In the genomic region with DNA sequence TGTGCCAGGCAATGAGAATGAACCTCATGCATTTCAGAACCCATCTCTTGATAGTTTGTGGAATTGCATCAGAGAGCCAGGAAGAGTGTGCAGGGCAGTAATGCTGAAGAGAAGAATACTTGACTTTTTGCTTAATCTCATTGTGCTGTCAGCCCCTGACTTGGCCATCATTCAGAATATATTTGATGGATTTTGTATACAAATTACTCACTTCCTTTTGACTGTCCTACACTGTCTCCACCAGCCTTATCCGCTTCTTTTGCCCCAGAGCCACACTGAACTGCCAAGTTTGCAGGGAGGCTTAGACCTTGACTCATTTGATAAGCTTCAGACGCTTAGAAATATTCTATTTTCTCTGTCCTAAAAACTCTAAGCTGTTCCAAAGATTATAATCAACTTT, we compare ENCODE assay signal across 28 mouse cellular contexts.
DNase-seq lines count a peak whose midpoint lies in the region; ATAC-seq and TF ChIP-seq lines count a peak whose summit lies in the region.
"Had no signal": no experiment of that assay in that cellular context is flagged by ENCODE, and none has a peak within 500 bp of the region (broad histone marks: within the 10 kb centered on the region; RNA-seq: fewer than 3 reads in every experiment).

No protein-coding gene starts in this region.

- POLR2A ChIA-PET in Patski (lab: Charles Lee), result no interaction called here

- in situ Hi-C loops in Patski (cut with MboI; ENCODE audit: low pct_unique_long_range_greater_than_20kb), result no loop called here

- peak; percentile 9 for DNase-seq in adrenal gland, postnatal 10 days
- DNase-seq in adrenal gland, postnatal 25 days, result no peak
- peak; percentile 6 for DNase-seq in liver, adult 2 months (ENCODE audit: extremely low read depth, low read depth, low spot score)
- no peak for DNase-seq in liver, embryonic 11.5 days (ENCODE audit: low spot score)
- no peak for DNase-seq in Patski (ENCODE audit: low read depth, low spot score)
- no peak for DNase-seq in kidney, postnatal 25 days
- DNase-seq in thymus, postnatal 14 days, result no peak
- DNase-seq: B cell, adult 2 months; cerebellum, adult 11-12 months; cerebellum, adult 9-11 months; gastrocnemius, adult 2 months; heart, postnatal 36 days; kidney, adult 8-10 months; left cerebral cortex, postnatal 4 days; lung, embryonic 14.5 days; right cerebral cortex, postnatal 25 days had no signal

- ATAC-seq in liver, embryonic 11.5 days (replicated peaks; ENCODE audit: low FRiP score), result no peak
- ATAC-seq in Patski, result peak; percentile 42
- ATAC-seq: forebrain, embryonic 16.5 days; hindbrain, postnatal 0 days; intestine, embryonic 15.5 days had no signal

- H3K9me3 ChIP-seq in liver, embryonic 11.5 days (ENCODE audit: control insufficient read depth, low read length), result no peaks in the 10 kb centered on the region
- H3K9me3 ChIP-seq: heart, embryonic 15.5 days; hindbrain, embryonic 12.5 days; intestine, embryonic 15.5 days; midbrain, embryonic 12.5 days; neural tube, embryonic 13.5 days; stomach, embryonic 15.5 days had no signal

- no peaks in the 10 kb centered on the region; the same call in 1 of the 2 replicates for H3K4me1 ChIP-seq in liver, adult 2 months (ENCODE audit: control insufficient read depth, insufficient read depth, low read length)
- H3K4me1 ChIP-seq in liver, embryonic 11.5 days (replicated peaks; ENCODE audit: control insufficient read depth, insufficient read depth, low read length), result no peaks in the 10 kb centered on the region
- no peaks in the 10 kb centered on the region for H3K4me1 ChIP-seq in olfactory bulb, adult 2 months (ENCODE audit: control insufficient read depth, insufficient read depth, low read length)
- H3K4me1 ChIP-seq: heart, embryonic 15.5 days; hindbrain, embryonic 12.5 days; intestine, embryonic 15.5 days; midbrain, embryonic 12.5 days; neural tube, embryonic 13.5 days; stomach, embryonic 15.5 days had no signal

- H3K9ac ChIP-seq in liver, adult 2 months (ENCODE audit: low read depth, low read length), result no peak overlapping the region
- no peak overlapping the region for H3K9ac ChIP-seq in liver, embryonic 11.5 days (ENCODE audit: low read depth, low read length)
- H3K9ac ChIP-seq: heart, embryonic 15.5 days; hindbrain, embryonic 12.5 days; intestine, embryonic 15.5 days; liver, embryonic 14.5 days; lung, embryonic 14.5 days; midbrain, embryonic 12.5 days; neural tube, embryonic 13.5 days; stomach, embryonic 15.5 days had no signal

- no peak overlapping the region for H3K27ac ChIP-seq in liver, adult 2 months (replicated peaks; ENCODE audit: insufficient read depth, low read depth, low read length)
- H3K27ac ChIP-seq in liver, embryonic 11.5 days (ENCODE audit: low read depth, low read length), result no peak overlapping the region
- H3K27ac ChIP-seq in olfactory bulb, adult 2 months (ENCODE audit: insufficient read depth, low read depth, low read length), result peak overlapping the region; percentile 78
- H3K27ac ChIP-seq: gastrocnemius, adult 2 months; heart, embryonic 15.5 days; hindbrain, embryonic 12.5 days; hindbrain, postnatal 0 days; intestine, embryonic 15.5 days; kidney, postnatal 0 days; liver, embryonic 14.5 days; midbrain, embryonic 12.5 days; neural tube, embryonic 13.5 days; stomach, embryonic 15.5 days had no signal

- H3K4me3 ChIP-seq in liver, adult 2 months (ENCODE audit: insufficient read depth, low read depth, low read length), result no peak overlapping the region
- no peak overlapping the region for H3K4me3 ChIP-seq in liver, embryonic 11.5 days (ENCODE audit: low read depth, low read length)
- H3K4me3 ChIP-seq in olfactory bulb, adult 2 months (ENCODE audit: insufficient read depth, low read depth, low read length), result no peak overlapping the region
- H3K4me3 ChIP-seq: erythroblast, embryonic 14.5 days; gastrocnemius, adult 2 months; heart, embryonic 15.5 days; hindbrain, embryonic 12.5 days; intestine, embryonic 15.5 days; midbrain, embryonic 12.5 days; neural tube, embryonic 13.5 days; stomach, embryonic 15.5 days had no signal

- WGBS in liver, adult 2 months, result 64% methylated on average over 2 of the region's 2 CpGs
- 59% methylated on average over 2 of the region's 2 CpGs for WGBS in liver, embryonic 11.5 days
- WGBS in olfactory bulb, adult 2 months, result 46% methylated on average over 2 of the region's 2 CpGs

- CTCF ChIA-PET in Patski (lab: Charles Lee), result interaction anchor here (1.1 to 1.9 kb wide), 2 partner anchors 10 to 11 kb away, joined by 3 to 5 read pairs; no protein-coding TSS in a partner anchor

- H3K79me2 ChIP-seq in liver, adult 2 months (ENCODE audit: control insufficient read depth, insufficient read depth, low read length), result no peaks in the 10 kb centered on the region

- no peak for TF ChIP-seq POLR2A in liver, adult 2 months (IDR thresholded peaks at IDR 0.05; ENCODE audit: extremely low read depth, insufficient read depth, low read length)
- no peak for TF ChIP-seq POLR2A in olfactory bulb, adult 2 months (IDR thresholded peaks at IDR 0.05; ENCODE audit: insufficient read depth, low read depth, low read length)

- no peaks in the 10 kb centered on the region for H3K36me3 ChIP-seq in liver, adult 2 months (ENCODE audit: control insufficient read depth, insufficient read depth, low read length)
- no peaks in the 10 kb centered on the region for H3K36me3 ChIP-seq in liver, embryonic 11.5 days (ENCODE audit: control insufficient read depth, insufficient read depth, low read length)
- H3K36me3 ChIP-seq: heart, embryonic 15.5 days; hindbrain, embryonic 12.5 days; intestine, embryonic 15.5 days; midbrain, embryonic 12.5 days; neural tube, embryonic 13.5 days; stomach, embryonic 15.5 days had no signal

- TF ChIP-seq CTCF in liver, adult 2 months (IDR thresholded peaks at IDR 0.05; ENCODE audit: low read depth, low read length), result no peak
- no peak for TF ChIP-seq CTCF in Patski (IDR thresholded peaks at IDR 0.05)
- TF ChIP-seq CTCF in olfactory bulb, adult 2 months (IDR thresholded peaks at IDR 0.05; ENCODE audit: insufficient read depth, low read depth, low read length), result no peak

- no peaks in the 10 kb centered on the region for H3K27me3 ChIP-seq in liver, adult 2 months (ENCODE audit: control insufficient read depth, insufficient read depth, low read length)
- no peaks in the 10 kb centered on the region for H3K27me3 ChIP-seq in liver, embryonic 11.5 days (replicated peaks; ENCODE audit: control insufficient read depth, insufficient read depth, low read length)
- peaks cover 15% of the 10 kb centered on the region for H3K27me3 ChIP-seq in Patski
- H3K27me3 ChIP-seq: heart, embryonic 15.5 days; hindbrain, embryonic 12.5 days; intestine, embryonic 15.5 days; midbrain, embryonic 12.5 days; neural tube, embryonic 13.5 days; stomach, embryonic 15.5 days had no signal

- H3K4me2 ChIP-seq in liver, embryonic 11.5 days, result no peak overlapping the region
- H3K4me2 ChIP-seq: heart, embryonic 15.5 days; hindbrain, embryonic 12.5 days; intestine, embryonic 15.5 days; lung, embryonic 14.5 days; midbrain, embryonic 12.5 days; neural tube, embryonic 13.5 days; stomach, embryonic 15.5 days had no signal

Comparison
In these comparisons a context has a peak if more than half of its experiments do, and no peak if none do; other contexts are left out.
1. DNase-seq: peak in adrenal gland, postnatal 10 days (single experiment) and liver, adult 2 months (single experiment); none in adrenal gland, postnatal 25 days (single experiment), liver, embryonic 11.5 days (single experiment), Patski (single experiment), kidney, postnatal 25 days (0 of 2) and thymus, postnatal 14 days (single experiment).